Mouse (Mus musculus) MEL (cell line): ENCODE measurements around the gene Stambp.

Experiments used
- CHD2 ChIP-seq: IDR thresholded peaks from 2 replicates; pipeline ENCODE4 v1.6.1; 2011; ENCODE audit warnings: low read length, improper control_type of control experiment
- POLR2AphosphoS5 ChIP-seq: IDR thresholded peaks from 2 replicates; pipeline ENCODE4 v1.6.1; 2012; ENCODE audit warnings: low read depth, borderline replicate concordance, mild to moderate bottlenecking, inconsistent platforms, low read length, moderate library complexity, mixed read lengths
- TBP ChIP-seq: IDR thresholded peaks from 2 replicates; pipeline ENCODE4 v1.8.0; 2011; ENCODE audit warnings: low read depth, low read length, improper control_type of control experiment

DNA sequence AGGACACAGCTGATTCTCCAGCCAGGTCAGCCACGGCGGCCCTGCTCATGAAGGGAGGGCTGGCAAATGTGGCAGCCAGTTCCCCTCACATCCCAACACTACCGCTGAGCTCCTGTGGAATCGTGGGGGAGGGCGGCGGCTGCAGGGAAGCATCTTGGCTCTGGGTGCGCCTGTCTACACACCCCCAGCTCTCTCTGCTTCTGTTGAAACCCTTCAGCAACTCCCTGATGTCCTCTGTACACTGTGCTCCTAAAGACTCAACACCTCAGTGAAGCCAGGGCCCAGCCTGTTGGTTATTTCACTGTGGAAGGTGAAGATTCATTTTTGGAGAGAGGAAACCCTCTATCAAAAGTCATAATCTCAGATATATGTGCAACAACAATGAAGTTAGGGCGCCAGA lies 19.5 kb upstream of the Stambp start:
- TF ChIP-seq POLR2AphosphoS5 (no peak), CHD2 (no peak), TBP (no peak)
